Mouse (Mus musculus) neural tube, embryonic 10.5 days (tissue): Measurements from ENCODE around the gene Rxfp1.
"Not testable (repeated sequence)": the region's sequence is repeated elsewhere in the genome, so short reads cannot be mapped to it uniquely, and the experiment has no call there.

Source experiments
- DNase-seq: peaks from one replicate; pipeline ENCODE4 v3.0.0-alpha.2; 2017; ENCODE audit warnings: low spot score; ENCODE audit errors: extremely low spot score

Gene Rxfp1

DNA sequence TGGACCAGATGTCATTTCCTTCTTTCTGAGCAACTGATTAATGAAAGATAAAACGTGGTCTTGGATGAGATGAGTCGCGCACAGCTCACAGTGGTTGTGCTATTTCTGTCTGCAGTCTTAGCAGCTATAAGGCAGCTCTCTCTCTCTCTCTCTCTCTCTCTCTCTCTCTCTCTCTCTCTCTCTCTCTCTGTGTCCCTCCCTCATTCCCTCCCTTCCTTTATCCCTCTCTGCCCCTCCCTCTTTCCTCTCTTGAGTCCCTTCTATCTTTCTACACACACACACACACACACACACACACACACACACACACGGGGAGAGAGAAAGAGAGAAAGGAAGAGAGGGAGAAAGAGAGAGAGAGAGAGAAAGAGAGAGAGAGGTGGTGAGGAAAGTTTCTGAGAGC lies at the start of gene Rxfp1:
TSS of gene Rxfp1 (minus strand) at position 101 of the 400 bp plus-strand sequence.
- no peak for DNase-seq

DNA sequence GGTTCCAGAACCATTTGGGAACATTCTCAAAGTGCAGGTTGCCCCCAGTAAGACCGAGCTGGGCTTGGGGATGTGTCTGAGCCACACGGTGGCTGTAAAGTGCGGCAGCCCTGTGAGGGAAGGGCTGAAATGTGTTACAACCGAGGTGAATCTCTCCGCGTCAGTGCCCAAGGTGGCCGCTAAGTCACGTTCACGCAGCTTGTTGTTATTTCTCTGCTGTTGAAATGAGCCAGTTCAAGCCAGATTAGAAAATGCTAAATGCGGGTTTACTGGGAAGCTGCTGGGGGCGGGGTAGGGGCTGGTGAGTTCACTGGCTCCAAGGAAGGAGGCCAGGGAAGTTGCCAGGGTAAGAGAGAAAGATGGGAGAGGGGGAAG lies 46.7 kb upstream of the Rxfp1 start:
- DNase-seq, result no peak

DNA sequence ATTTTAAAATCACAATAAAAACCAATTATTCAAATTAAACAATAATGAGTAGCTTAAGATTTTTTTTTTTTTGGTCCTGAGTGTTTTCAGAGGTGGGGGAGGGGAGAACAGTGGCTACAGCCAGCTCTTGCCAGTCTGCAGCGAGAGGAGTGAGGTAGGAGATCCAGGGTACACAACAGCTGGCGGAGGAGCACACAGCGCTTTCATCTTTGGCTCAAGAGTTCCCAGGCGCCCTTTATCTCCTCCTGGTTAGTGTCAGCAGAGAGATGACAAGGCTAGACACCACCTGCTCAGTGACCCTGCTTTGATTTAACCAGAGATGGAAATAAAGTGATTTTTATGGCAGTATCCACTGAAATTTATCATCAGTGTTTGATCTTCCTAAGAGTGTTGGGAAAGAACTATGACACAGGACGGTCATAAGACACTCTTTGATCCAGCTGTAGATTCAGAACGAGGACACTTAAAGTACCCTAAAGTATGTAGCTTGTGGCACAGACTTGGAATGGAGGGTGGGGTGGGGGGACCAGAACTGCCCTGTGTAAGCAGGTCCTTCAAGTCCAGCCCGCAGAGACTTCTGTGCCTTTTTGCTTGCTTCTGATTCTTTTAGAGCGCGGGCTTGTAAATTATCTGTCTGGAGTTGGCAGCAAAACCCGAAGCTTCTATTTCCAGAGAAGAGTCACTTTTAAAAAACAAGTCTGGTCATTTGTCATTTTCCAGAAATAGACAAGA lies 46.1 kb upstream of the Rxfp1 start:
- peak; percentile 16 for DNase-seq

GRCm38 (mm10) chr3:79772701-79773100 lies 35.0 kb upstream of the Rxfp1 start:
- DNase-seq, result no peak

- no peak for DNase-seq
Measured at GRCm38 (mm10) chr3:79753736-79754135, 16.1 kb upstream of the Rxfp1 start.

- no peak for DNase-seq
Measured at GRCm38 (mm10) chr3:79746585-79746984, 8.9 kb upstream of the Rxfp1 start.

- DNase-seq, result no peak
Measured at GRCm38 (mm10) chr3:79745101-79745500, 7.4 kb upstream of the Rxfp1 start.

GRCm38 (mm10) chr3:79744415-79744814 lies 6.7 kb upstream of the Rxfp1 start:
- no peak for DNase-seq

GRCm38 (mm10) chr3:79740351-79740750 lies 2.7 kb upstream of the Rxfp1 start:
- no peak for DNase-seq

DNA sequence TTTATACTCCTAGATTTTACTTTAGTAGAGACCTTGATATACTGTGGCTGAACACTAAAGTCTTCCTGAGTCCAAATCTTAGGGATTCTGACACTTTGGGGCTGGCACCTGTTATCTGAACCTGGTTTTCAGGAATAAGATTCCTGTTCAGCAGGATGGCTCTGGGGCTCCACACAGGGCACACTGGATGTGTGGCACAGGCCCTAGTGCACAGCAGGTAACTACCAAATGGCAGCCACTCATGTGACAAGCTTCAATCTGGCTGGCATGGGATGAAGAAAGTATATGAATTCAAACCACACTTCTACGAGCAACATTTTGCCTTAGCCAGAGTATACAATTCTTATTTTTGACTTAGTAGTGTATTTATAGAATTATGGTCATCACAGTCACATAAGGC lies 771 bp upstream of the Rxfp1 start:
- no peak for DNase-seq

DNA sequence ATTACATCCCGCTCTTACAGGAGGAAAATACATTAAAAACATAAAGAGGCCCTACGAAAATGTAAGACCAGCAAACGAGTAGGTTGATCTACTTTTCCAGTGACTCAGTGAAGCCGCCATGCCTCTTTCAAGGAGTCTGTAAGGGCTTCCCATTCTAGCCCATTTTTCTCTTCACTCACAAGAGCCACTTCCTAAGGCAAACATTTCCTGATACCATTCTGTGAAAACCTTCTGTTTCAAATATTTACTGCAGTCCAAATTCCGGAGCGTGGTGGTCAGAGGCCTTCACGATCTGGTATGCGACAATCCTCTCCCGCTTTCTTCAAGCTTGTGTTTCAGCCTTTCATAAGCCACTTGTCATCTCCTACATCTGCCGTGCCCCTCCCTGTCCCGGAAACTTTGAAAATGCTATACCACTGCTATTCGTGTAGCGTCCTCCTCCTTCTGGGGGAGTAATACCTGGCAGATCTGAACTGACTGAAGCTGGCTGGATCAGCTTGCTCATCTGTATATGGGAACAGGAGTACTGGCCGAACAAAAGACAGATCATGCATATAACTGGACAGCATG lies 11.1 kb downstream of the Rxfp1 start:
- DNase-seq, result no peak

GRCm38 (mm10) chr3:79720756-79721484 lies 16.8 kb downstream of the Rxfp1 start:
- no peak for DNase-seq

- no peak for DNase-seq
Measured at GRCm38 (mm10) chr3:79706436-79706835, 31.2 kb downstream of the Rxfp1 start.

DNA sequence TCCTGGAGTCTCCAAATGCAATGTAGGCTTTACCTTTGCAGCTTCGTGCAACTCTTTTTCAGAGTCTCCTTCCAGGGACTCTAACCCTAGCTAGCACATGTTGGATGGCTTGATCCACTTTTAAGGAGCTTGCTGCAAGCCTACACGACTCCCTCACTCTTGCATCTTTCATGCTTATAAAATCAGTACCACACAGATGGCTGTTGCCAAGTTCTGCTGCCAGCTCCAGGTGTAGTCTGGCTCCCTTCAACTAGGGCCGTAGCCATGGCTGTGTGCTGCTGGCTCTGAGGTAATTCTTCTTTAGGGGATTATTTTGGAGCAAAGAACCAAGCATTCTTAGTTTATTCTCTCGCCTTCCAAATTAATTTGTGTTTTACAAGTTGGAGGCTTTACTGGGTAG lies 34.5 kb downstream of the Rxfp1 start:
- no peak for DNase-seq

GRCm38 (mm10) chr3:79691957-79692356 lies 45.7 kb downstream of the Rxfp1 start:
- no peak for DNase-seq

GRCm38 (mm10) chr3:79690111-79690651 lies 47.5 kb downstream of the Rxfp1 start:
- DNase-seq, result no peak

DNA sequence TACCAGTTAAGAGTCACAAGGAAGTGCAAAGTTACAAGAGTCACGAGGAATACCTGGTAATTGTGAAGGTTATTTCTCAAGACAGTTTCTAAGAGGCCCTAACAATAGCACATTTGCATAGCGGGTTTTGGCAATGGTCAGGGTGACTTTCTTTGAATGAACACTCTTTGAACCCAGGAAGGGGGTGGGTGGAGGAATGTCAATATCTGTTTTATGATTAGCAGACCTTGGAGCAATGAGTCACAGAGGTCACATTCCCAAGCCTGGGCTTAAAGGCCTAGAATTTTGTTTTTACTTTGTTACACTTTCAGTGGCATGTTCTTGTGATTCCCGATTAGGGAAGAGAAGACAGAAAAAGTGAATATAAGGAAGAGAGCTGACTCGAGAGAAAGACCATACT lies 49.6 kb downstream of the Rxfp1 start:
- not testable (repeated sequence) for DNase-seq

DNA sequence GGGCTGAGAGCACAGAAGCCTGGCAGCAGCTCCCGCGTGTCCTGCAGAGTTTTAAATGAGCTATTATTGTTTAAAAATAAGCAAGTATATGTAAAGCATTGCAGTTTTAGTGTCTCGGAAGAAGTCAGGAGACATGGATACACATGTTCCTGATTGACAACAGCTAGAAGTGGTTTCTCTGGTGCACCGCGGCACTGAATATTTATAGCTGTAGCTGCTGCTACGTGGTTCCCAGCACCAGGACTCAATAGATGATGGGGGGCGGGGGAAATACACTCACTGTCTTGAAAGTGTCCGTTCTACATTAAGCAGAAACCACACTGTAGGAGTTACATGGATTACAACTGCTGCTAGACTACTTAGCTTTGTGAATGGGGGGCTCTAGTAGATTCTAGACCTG lies 54.2 kb downstream of the Rxfp1 start:
- no peak for DNase-seq

GRCm38 (mm10) chr3:79682351-79683132 lies 55.1 kb downstream of the Rxfp1 start:
- no peak for DNase-seq

- DNase-seq, result no peak
Measured at GRCm38 (mm10) chr3:79676411-79676810, 61.3 kb downstream of the Rxfp1 start.

- no peak for DNase-seq
Measured at GRCm38 (mm10) chr3:79674641-79675040, 63.0 kb downstream of the Rxfp1 start.

DNA sequence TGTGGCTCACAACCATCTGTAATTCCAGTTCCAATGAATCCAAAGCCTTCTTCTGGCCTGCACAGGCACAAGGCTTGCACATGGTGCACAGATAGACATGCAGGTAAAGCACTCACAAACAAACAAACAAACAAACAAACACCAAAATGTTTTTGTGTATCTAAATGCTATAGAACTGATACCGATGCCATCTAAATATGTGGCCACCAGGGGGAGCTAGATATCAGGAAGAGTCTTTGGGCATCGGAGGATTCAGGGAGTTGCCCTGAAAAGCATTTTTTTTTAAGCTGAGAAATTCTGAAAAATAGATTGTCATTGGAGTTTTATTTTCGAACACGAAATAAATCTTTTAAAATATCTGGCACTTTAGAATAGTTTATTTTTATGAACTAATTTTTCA lies 64.6 kb downstream of the Rxfp1 start:
- DNase-seq, result peak; percentile 44
